Mouse (Mus musculus) left cerebral cortex, postnatal 4 days (tissue): ENCODE data around the gene Prr11. TPM values are rescaled to one million over a fixed set of nuclear protein-coding genes. Genes with fewer than 3 reads are reported as not detected.
"Not testable (repeated sequence)": the region's sequence is repeated elsewhere in the genome, so short reads cannot be mapped to it uniquely, and the experiment has no call there.

Experiments used
- DNase-seq: peaks from one replicate; pipeline ENCODE4 v3.0.0-alpha.2; 2022
- intact Hi-C: fragments of 180-260 bp; cut with DNase I; formaldehyde crosslinking; loops from one replicate; pipeline ENCODE4 v1.15.1; 2025
- microRNA-seq: library from miRNA; unstranded; fragments of <30 nt; microRNA quantifications from one replicate; pipeline ENCODE4 v1.2.0, GENCODE M21; 2022
- total RNA-seq, 2 experiments: library from RNA; stranded (reverse); gene quantifications; 2 replicates each; pipeline ENCODE4 v1.2.3; 2021

The Prr11 gene
- total RNA-seq, 2 experiments from 2014 or later = 2.7 to 3.0 TPM

GRCm38 (mm10) chr11:87056286-87056685 is 52.2 kb downstream of the Prr11 start:
- DNase-seq = no peak
- intact Hi-C loops = no loop called here

- intact Hi-C loops = loop anchor here (10.0 kb wide), 1 partner anchor 334 kb away; no protein-coding TSS in a partner anchor
- DNase-seq = not testable (repeated sequence)
Observed at GRCm38 (mm10) chr11:87048900-87049299, 59.6 kb downstream of the Prr11 start.

- intact Hi-C loops = loop anchor here (10.0 kb wide), 1 partner anchor 332 kb away; no protein-coding TSS in a partner anchor
- DNase-seq = no peak
Observed at GRCm38 (mm10) chr11:87046968-87047367, 61.5 kb downstream of the Prr11 start.

- no peak for DNase-seq
- intact Hi-C loops = loop anchor here (10.0 kb wide), 1 partner anchor 328 kb away; no protein-coding TSS in a partner anchor
Observed at GRCm38 (mm10) chr11:87043052-87043451, 65.5 kb downstream of the Prr11 start.

GRCm38 (mm10) chr11:87039307-87039963 is 69.1 kb downstream of the Prr11 start:
- no peak for DNase-seq
- intact Hi-C loops = no loop called here

Small RNA genes lying within 50 kb of the gene (microRNA-seq; reads per million reads assigned to microRNA genes)
- 191 reads per million, percentile 57 among the genes with 10 or more reads in this experiment for gene Mir301

Other genes with a start within 250 kb of the Prr11 start
- 1 to 10 TPM; 6.0 to 6.4 TPM for gene Ypel2, start 115.0 kb downstream of the Prr11 start, total RNA-seq
- gene Gdpd1, start 34.6 kb downstream of the Prr11 start, total RNA-seq = 10 to 100 TPM; 79.3 to 79.9 TPM
- 10 to 100 TPM; 18.6 to 19.3 TPM for gene Smg8, start 21.9 kb downstream of the Prr11 start, total RNA-seq
- 10 to 100 TPM; 28.3 to 28.9 TPM for gene Ska2, start 526 bp upstream of the Prr11 start, total RNA-seq
- gene Trim37, start 18.4 kb upstream of the Prr11 start, total RNA-seq = 100 to 1,000 TPM; 142 to 148 TPM